Mouse (Mus musculus): ENCODE results near the gene Abcc9. TPM values are rescaled to one million over a fixed set of nuclear protein-coding genes. Genes with fewer than 3 reads are reported as not detected.

The Abcc9 gene
- polyA plus RNA-seq, 1 experiment from 2014 or later = 7.8 TPM

Other genes starting within 250 kb of the Abcc9 start
- 0.69 and 1.7 TPM in 2 replicates for gene Gys2, start 229.2 kb downstream of the Abcc9 start, polyA plus RNA-seq (2015; fragmentation: Nextera tagmentation; extraction: Ambion mirVana)
- gene Ldhb, start 194.4 kb downstream of the Abcc9 start, polyA plus RNA-seq (2015; fragmentation: Nextera tagmentation; extraction: Ambion mirVana) = 80.5 and 93.6 TPM in 2 replicates
- gene Kcnj8, start 130.7 kb downstream of the Abcc9 start, polyA plus RNA-seq (2015; fragmentation: Nextera tagmentation; extraction: Ambion mirVana) = 30.1 and 35.7 TPM in 2 replicates
- gene Cmas, start 54.4 kb upstream of the Abcc9 start, polyA plus RNA-seq (2015; fragmentation: Nextera tagmentation; extraction: Ambion mirVana) = 145 and 153 TPM in 2 replicates
- gene Sult6b2, start 102.2 kb upstream of the Abcc9 start, polyA plus RNA-seq (2015; fragmentation: Nextera tagmentation; extraction: Ambion mirVana) = 49.8 and 76.7 TPM in 2 replicates

Measured in intestine, embryonic 16.5 days (tissue).